Mouse (Mus musculus): ENCODE data around the gene Styx. TPM values are rescaled to one million over a fixed set of nuclear protein-coding genes. Genes with fewer than 3 reads are reported as not detected.
"Not testable (repeated sequence)": the region's sequence is repeated elsewhere in the genome, so short reads cannot be mapped to it uniquely, and the experiment has no call there.

Gene Styx
- polyA plus RNA-seq, 1 experiment from 2014 or later = 50.6 TPM

GRCm38 (mm10) chr14:45389194-45389593 is 38.3 kb downstream of the Styx start:
- no peaks in the 10 kb centered on the region for H3K27me3 ChIP-seq (ENCODE audit: control insufficient read depth, insufficient read depth, low read length)
- 14% methylated on average over 3 of the region's 3 CpGs for WGBS
- DNase-seq (ENCODE audit: low spot score) (no peak), ATAC-seq (ENCODE audit: low FRiP score, low TSS enrichment) (peak; percentile 33; the same call in 1 of the 2 replicates)
- peak overlapping the region; percentile 82 for H3K4me3 ChIP-seq (ENCODE audit: low read depth, low read length)
- H3K27ac ChIP-seq (replicated peaks) = peak overlapping the region; percentile 92
- H3K9ac ChIP-seq (ENCODE audit: low read length) = peak overlapping the region; percentile 90
- no peaks in the 10 kb centered on the region for H3K9me3 ChIP-seq (ENCODE audit: control insufficient read depth, low read length)
- TF ChIP-seq CTCF (IDR thresholded peaks at IDR 0.05; ENCODE audit: low read depth) = no peak
- no peak for TF ChIP-seq EP300 (optimal IDR thresholded peaks at IDR 0.05)
- H3K4me1 ChIP-seq (replicated peaks; ENCODE audit: control insufficient read depth, insufficient read depth) = no peaks in the 10 kb centered on the region
- peak overlapping the region; percentile 86 for H3K4me2 ChIP-seq (replicated peaks; ENCODE audit: low read depth)
- H3K36me3 ChIP-seq (ENCODE audit: control insufficient read depth, insufficient read depth, low read length) = no peaks in the 10 kb centered on the region

- WGBS = 81% methylated on average over 3 of the region's 3 CpGs
- no peak overlapping the region for H3K4me3 ChIP-seq (ENCODE audit: low read depth, low read length)
- no peak overlapping the region for H3K27ac ChIP-seq (replicated peaks)
- H3K4me1 ChIP-seq (replicated peaks; ENCODE audit: control insufficient read depth, insufficient read depth) = no peaks in the 10 kb centered on the region
- H3K9me3 ChIP-seq (ENCODE audit: control insufficient read depth, low read length) = no peaks in the 10 kb centered on the region
- ATAC-seq (ENCODE audit: low FRiP score, low TSS enrichment) (0 out of 2 replicates have a peak, but pooled peaks have one; percentile 35), DNase-seq (ENCODE audit: low spot score) (peak; percentile 26)
- peak; percentile 67 for TF ChIP-seq CTCF (IDR thresholded peaks at IDR 0.05; ENCODE audit: low read depth)
- TF ChIP-seq EP300 (optimal IDR thresholded peaks at IDR 0.05) = no peak
- H3K9ac ChIP-seq (ENCODE audit: low read length) = no peak overlapping the region
- H3K36me3 ChIP-seq (ENCODE audit: control insufficient read depth, insufficient read depth, low read length) = no peaks in the 10 kb centered on the region
- no peaks in the 10 kb centered on the region for H3K27me3 ChIP-seq (ENCODE audit: control insufficient read depth, insufficient read depth, low read length)
- no peak overlapping the region for H3K4me2 ChIP-seq (replicated peaks; ENCODE audit: low read depth)
Observed at GRCm38 (mm10) chr14:45399836-45400235, 48.9 kb downstream of the Styx start.

- TF ChIP-seq EP300 (optimal IDR thresholded peaks at IDR 0.05) = no peak
- no peak for TF ChIP-seq CTCF (IDR thresholded peaks at IDR 0.05; ENCODE audit: low read depth)
- Histone ChIP-seq H3K9me3 (ENCODE audit: control insufficient read depth, low read length) (no peaks in the 10 kb centered on the region), H3K4me3 (ENCODE audit: low read depth, low read length) (no peak overlapping the region), H3K27me3 (ENCODE audit: control insufficient read depth, insufficient read depth, low read length) (no peaks in the 10 kb centered on the region), H3K27ac (replicated peaks) (no peak overlapping the region), H3K4me1 (replicated peaks; ENCODE audit: control insufficient read depth, insufficient read depth) (no peaks in the 10 kb centered on the region), H3K9ac (ENCODE audit: low read length) (no peak overlapping the region), H3K36me3 (ENCODE audit: control insufficient read depth, insufficient read depth, low read length) (no peaks in the 10 kb centered on the region), H3K4me2 (replicated peaks; ENCODE audit: low read depth) (no peak overlapping the region)
- DNase-seq (ENCODE audit: low spot score) = no peak
- 74% methylated on average over 7 of the region's 7 CpGs for WGBS
- ATAC-seq (ENCODE audit: low FRiP score, low TSS enrichment) = no peak
Observed at GRCm38 (mm10) chr14:45403651-45404050, 52.8 kb downstream of the Styx start.

- H3K4me1 ChIP-seq (replicated peaks; ENCODE audit: control insufficient read depth, insufficient read depth); H3K27ac ChIP-seq (replicated peaks); H3K4me3 ChIP-seq (ENCODE audit: low read depth, low read length); ATAC-seq (ENCODE audit: low FRiP score, low TSS enrichment); H3K36me3 ChIP-seq (ENCODE audit: control insufficient read depth, insufficient read depth, low read length); H3K9me3 ChIP-seq (ENCODE audit: control insufficient read depth, low read length); H3K27me3 ChIP-seq (ENCODE audit: control insufficient read depth, insufficient read depth, low read length); H3K9ac ChIP-seq (ENCODE audit: low read length); DNase-seq (ENCODE audit: low spot score); H3K4me2 ChIP-seq (replicated peaks; ENCODE audit: low read depth): not testable (repeated sequence)
- 69% methylated on average over 1 of the region's 3 CpGs for WGBS
Observed at GRCm38 (mm10) chr14:45404813-45405212, 53.9 kb downstream of the Styx start, which contains the start of gene Gnpnat1. TSS of gene Gnpnat1 (minus strand) at chr14:45404913.

- Histone ChIP-seq H3K9me3 (ENCODE audit: control insufficient read depth, low read length) (no peaks in the 10 kb centered on the region), H3K27ac (replicated peaks) (no peak overlapping the region), H3K36me3 (ENCODE audit: control insufficient read depth, insufficient read depth, low read length) (no peaks in the 10 kb centered on the region), H3K4me2 (replicated peaks; ENCODE audit: low read depth) (no peak overlapping the region), H3K4me3 (ENCODE audit: low read depth, low read length) (no peak overlapping the region), H3K27me3 (ENCODE audit: control insufficient read depth, insufficient read depth, low read length) (no peaks in the 10 kb centered on the region), H3K4me1 (replicated peaks; ENCODE audit: control insufficient read depth, insufficient read depth) (no peaks in the 10 kb centered on the region), H3K9ac (ENCODE audit: low read length) (no peak overlapping the region)
- no peak for DNase-seq (ENCODE audit: low spot score)
- WGBS = 79% methylated on average over 4 of the region's 4 CpGs
- ATAC-seq (ENCODE audit: low FRiP score, low TSS enrichment) = no peak
- TF ChIP-seq CTCF (IDR thresholded peaks at IDR 0.05; ENCODE audit: low read depth) (no peak), EP300 (optimal IDR thresholded peaks at IDR 0.05) (no peak)
Observed at GRCm38 (mm10) chr14:45416265-45416664, 65.4 kb downstream of the Styx start.

- H3K9me3 ChIP-seq (ENCODE audit: control insufficient read depth, low read length) = no peaks in the 10 kb centered on the region
- no peaks in the 10 kb centered on the region for H3K36me3 ChIP-seq (ENCODE audit: control insufficient read depth, insufficient read depth, low read length)
- ATAC-seq (ENCODE audit: low FRiP score, low TSS enrichment) = no peak
- H3K9ac ChIP-seq (ENCODE audit: low read length) = no peak overlapping the region
- 70% methylated on average over 3 of the region's 3 CpGs for WGBS
- no peaks in the 10 kb centered on the region for H3K4me1 ChIP-seq (replicated peaks; ENCODE audit: control insufficient read depth, insufficient read depth)
- H3K27me3 ChIP-seq (ENCODE audit: control insufficient read depth, insufficient read depth, low read length) = no peaks in the 10 kb centered on the region
- H3K4me3 ChIP-seq (ENCODE audit: low read depth, low read length) = no peak overlapping the region
- no peak overlapping the region for H3K4me2 ChIP-seq (replicated peaks; ENCODE audit: low read depth)
- no peak overlapping the region for H3K27ac ChIP-seq (replicated peaks)
- no peak for DNase-seq (ENCODE audit: low spot score)
- TF ChIP-seq CTCF (IDR thresholded peaks at IDR 0.05; ENCODE audit: low read depth) = no peak
- no peak for TF ChIP-seq EP300 (optimal IDR thresholded peaks at IDR 0.05)
Observed at GRCm38 (mm10) chr14:45418553-45418952, 67.7 kb downstream of the Styx start.
